Mouse (Mus musculus) MEL (cell line): ENCODE data around the gene Gm49353. TPM values are rescaled to one million over a fixed set of nuclear protein-coding genes. Genes with fewer than 3 reads are reported as not detected.

Source experiments
- DNase-seq: peaks from one replicate; pipeline ENCODE4 v3.0.0; 2011; ENCODE audit warnings: low read depth, low spot score
- H3K27ac ChIP-seq: 2 replicates; pipeline ENCODE4 v1.5.1; 2012; ENCODE audit warnings: low read depth, mild to moderate bottlenecking, control low read depth, low read length, moderate library complexity; ENCODE audit not compliant: control insufficient read depth
- H3K27me3 ChIP-seq, 2 experiments: fragments of 150-350 bp in 1 of 2; sonication (generic) in 1 of 2; 2 replicates each; pipeline ENCODE4 v1.6.1; 2012; ENCODE audit warnings: low read length in 2 of 2, mild to moderate bottlenecking in 2 of 2, improper control_type of control experiment in 1 of 2, moderate library complexity in 1 of 2; ENCODE audit not compliant: insufficient read depth in 2 of 2, control insufficient read depth in 1 of 2
- H3K36me3 ChIP-seq, 2 experiments: 2 replicates each; pipeline ENCODE4 v1.6.1; 2012 to 2014; ENCODE audit warnings: low read length in 2 of 2, improper control_type of control experiment in 1 of 2, inconsistent platforms in 1 of 2, mild to moderate bottlenecking in 1 of 2; ENCODE audit not compliant: insufficient read depth in 2 of 2, control insufficient read depth in 1 of 2
- H3K4me1 ChIP-seq, 2 experiments: fragments of 150-350 bp in 1 of 2; sonication (generic) in 1 of 2; 2 replicates each; pipeline ENCODE4 v1.6.1; 2012; ENCODE audit warnings: low read length in 2 of 2, improper control_type of control experiment in 1 of 2, mild to moderate bottlenecking in 1 of 2; ENCODE audit not compliant: insufficient read depth in 2 of 2, control insufficient read depth in 1 of 2
- H3K4me3 ChIP-seq, 2 experiments: fragments of 150-350 bp in 1 of 2; sonication (generic) in 1 of 2; 2 replicates each; pipeline ENCODE4 v1.5.1; 2012; ENCODE audit warnings: low read depth in 2 of 2, low read length in 2 of 2, mild to moderate bottlenecking in 2 of 2, moderate library complexity in 2 of 2, control low read depth in 1 of 2, improper control_type of control experiment in 1 of 2; ENCODE audit not compliant: control insufficient read depth in 1 of 2, insufficient read depth in 1 of 2
- H3K79me2 ChIP-seq: 2 replicates; pipeline ENCODE4 v1.6.1; 2012; ENCODE audit warnings: mild to moderate bottlenecking, low read length, moderate library complexity; ENCODE audit not compliant: control insufficient read depth, poor library complexity, insufficient read depth
- H3K9ac ChIP-seq: 2 replicates; pipeline ENCODE4 v1.6.1; 2012; ENCODE audit warnings: low read depth, mild to moderate bottlenecking, control low read depth, low read length, moderate library complexity; ENCODE audit not compliant: control insufficient read depth, poor library complexity, severe bottlenecking
- H3K9me3 ChIP-seq: fragments of 150-350 bp; sonication (generic); replicated peaks from 2 replicates; pipeline ENCODE4 v1.6.1; 2012; ENCODE audit warnings: mild to moderate bottlenecking, low read length, improper control_type of control experiment, moderate library complexity; ENCODE audit not compliant: insufficient read depth
- CHD2 ChIP-seq: IDR thresholded peaks from 2 replicates; pipeline ENCODE4 v1.6.1; 2011; ENCODE audit warnings: low read length, improper control_type of control experiment
- CTCF ChIP-seq, 3 experiments: IDR thresholded peaks in 2 of 3; conservative IDR thresholded peaks in 1 of 3; 2 replicates each; pipeline ENCODE4 v1.5.1; 2011 to 2012; ENCODE audit warnings: low read length in 3 of 3, low read depth in 2 of 3, mild to moderate bottlenecking in 2 of 3, improper control_type of control experiment in 1 of 3, inconsistent platforms in 1 of 3, mixed read lengths in 1 of 3, moderate library complexity in 1 of 3; ENCODE audit not compliant: control insufficient read depth in 1 of 3, insufficient read depth in 1 of 3, poor library complexity in 1 of 3, severe bottlenecking in 1 of 3
- E2F4 ChIP-seq: IDR thresholded peaks from 2 replicates; pipeline ENCODE4 v1.6.1; 2011; ENCODE audit warnings: low read depth, low read length, improper control_type of control experiment, borderline replicate concordance
- ELF1 ChIP-seq: IDR thresholded peaks from 2 replicates; pipeline ENCODE4 v1.6.1; 2014; ENCODE audit warnings: low read depth, mild to moderate bottlenecking, inconsistent platforms, low read length, improper control_type of control experiment, moderate library complexity
- GABPA ChIP-seq: IDR thresholded peaks from 2 replicates; pipeline ENCODE4 v1.6.1; 2012; ENCODE audit warnings: low read depth, mild to moderate bottlenecking, inconsistent platforms, low read length, improper control_type of control experiment, moderate library complexity
- GATA1 ChIP-seq: IDR thresholded peaks from 2 replicates; pipeline ENCODE4 v1.6.1; 2011; ENCODE audit warnings: low read depth, low read length, improper control_type of control experiment
- JUND ChIP-seq: IDR thresholded peaks from 2 replicates; pipeline ENCODE4 v1.6.1; 2011; ENCODE audit warnings: low read depth, mild to moderate bottlenecking, improper control_type of control experiment, low read length
- KAT2A ChIP-seq: conservative IDR thresholded peaks from 2 replicates; pipeline ENCODE4 v1.6.1; 2012; ENCODE audit warnings: low read depth, low read length, improper control_type of control experiment, inconsistent platforms
- MAX ChIP-seq: IDR thresholded peaks from 2 replicates; pipeline ENCODE4 v1.6.1; 2011; ENCODE audit warnings: low read length, improper control_type of control experiment
- MAZ ChIP-seq: IDR thresholded peaks from 2 replicates; pipeline ENCODE4 v1.6.1; 2012; ENCODE audit warnings: low read depth, mild to moderate bottlenecking, inconsistent platforms, low read length, improper control_type of control experiment
- MYB ChIP-seq: IDR thresholded peaks from 2 replicates; pipeline ENCODE4 v1.6.1; 2011; ENCODE audit warnings: mild to moderate bottlenecking, low read depth, low read length, improper control_type of control experiment
- NELFE ChIP-seq: IDR thresholded peaks from 2 replicates; pipeline ENCODE4 v1.6.1; 2011; ENCODE audit warnings: low read depth, low read length, improper control_type of control experiment
- NRF1 ChIP-seq: IDR thresholded peaks from 2 replicates; pipeline ENCODE4 v1.6.1; 2014; ENCODE audit warnings: low read depth, mild to moderate bottlenecking, inconsistent platforms, low read length, improper control_type of control experiment, moderate library complexity; ENCODE audit not compliant: poor library complexity, insufficient read depth, severe bottlenecking
- POLR2A ChIP-seq, 2 experiments: IDR thresholded peaks; 2 replicates each; pipeline ENCODE4 v1.6.1; 2011 to 2012; ENCODE audit warnings: low read length in 2 of 2, mild to moderate bottlenecking in 2 of 2, control low read depth in 1 of 2, improper control_type of control experiment in 1 of 2, low read depth in 1 of 2, moderate library complexity in 1 of 2; ENCODE audit not compliant: control insufficient read depth in 1 of 2, insufficient read depth in 1 of 2, poor library complexity in 1 of 2
- SIN3A ChIP-seq: IDR thresholded peaks from 2 replicates; pipeline ENCODE4 v1.6.1; 2012; ENCODE audit warnings: low read length, improper control_type of control experiment, inconsistent platforms
- TAL1 ChIP-seq: IDR thresholded peaks from 2 replicates; pipeline ENCODE4 v1.6.1; 2012; ENCODE audit warnings: mild to moderate bottlenecking, inconsistent platforms, low read length, moderate library complexity, mixed read lengths
- TCF12 ChIP-seq: IDR thresholded peaks from 2 replicates; pipeline ENCODE4 v1.6.1; 2014; ENCODE audit warnings: low read depth, mild to moderate bottlenecking, inconsistent platforms, low read length, improper control_type of control experiment, moderate library complexity
- UBTF ChIP-seq: IDR thresholded peaks from 2 replicates; pipeline ENCODE4 v1.6.1; 2012; ENCODE audit warnings: low read depth, mild to moderate bottlenecking, inconsistent platforms, low read length, improper control_type of control experiment, moderate library complexity, borderline replicate concordance; ENCODE audit not compliant: insufficient read depth
- USF1 ChIP-seq: IDR thresholded peaks from 2 replicates; pipeline ENCODE4 v1.6.1; 2014; ENCODE audit warnings: low read depth, mild to moderate bottlenecking, inconsistent platforms, low read length, improper control_type of control experiment, moderate library complexity
- USF2 ChIP-seq, 2 experiments: IDR thresholded peaks; 2 replicates each; pipeline ENCODE4 v1.6.1; 2011 to 2012; ENCODE audit warnings: improper control_type of control experiment in 2 of 2, low read length in 2 of 2, borderline replicate concordance in 1 of 2, inconsistent platforms in 1 of 2, low read depth in 1 of 2, mild to moderate bottlenecking in 1 of 2; ENCODE audit not compliant: insufficient read depth in 1 of 2
- ZC3H11A ChIP-seq: IDR thresholded peaks from 2 replicates; pipeline ENCODE4 v1.6.1; 2012; ENCODE audit warnings: low read depth, mild to moderate bottlenecking, inconsistent platforms, low read length, improper control_type of control experiment
- ZKSCAN1 ChIP-seq: IDR thresholded peaks from 2 replicates; pipeline ENCODE4 v1.6.1; 2012; ENCODE audit warnings: low read depth, mild to moderate bottlenecking, inconsistent platforms, low read length, improper control_type of control experiment, moderate library complexity
- ZNF384 ChIP-seq: IDR thresholded peaks from 2 replicates; pipeline ENCODE4 v1.6.1; 2012; ENCODE audit warnings: low read depth, mild to moderate bottlenecking, inconsistent platforms, low read length, improper control_type of control experiment
- polyA plus RNA-seq, 2 experiments: library from polyadenylated mRNA; stranded (reverse) in 1 of 2; unstranded in 1 of 2; fragments of >175 nt in 1 of 2; fragments of >200 nt in 1 of 2; gene quantifications; 2 replicates each; pipeline versions ENCODE4 v1.2.1 to v1.2.4; 2012; ENCODE audit warnings: low replicate concordance in 2 of 2, low read depth in 1 of 2; ENCODE audit not compliant: insufficient read length in 2 of 2, insufficient read depth in 1 of 2, missing spikeins in 1 of 2
- total RNA-seq: library from RNA; depleted of rRNA; stranded (reverse); fragments of 300-350 nt; gene quantifications from 2 replicates; pipeline ENCODE4 v1.2.3, GENCODE M21; 2012

Gene Gm49353
- total and polyA plus RNA-seq, 3 experiments = not detected

DNA sequence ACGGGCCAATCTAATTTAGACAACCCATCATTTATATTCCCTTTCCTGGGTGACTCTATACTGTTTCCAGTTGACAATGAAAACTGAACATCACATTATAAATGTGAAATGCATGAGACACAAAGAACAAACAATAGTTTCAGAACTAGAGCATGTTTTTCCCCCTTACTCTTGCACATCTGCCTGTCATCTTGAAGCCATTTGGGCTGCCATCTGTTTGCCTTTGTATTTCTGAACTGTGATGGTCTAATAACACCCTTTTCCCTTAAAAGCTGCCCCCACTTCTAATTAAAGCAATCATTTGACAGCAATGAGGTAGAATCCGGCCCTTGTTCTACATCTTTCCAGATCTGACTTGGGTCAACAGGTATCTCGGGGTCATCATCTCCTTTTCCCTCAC is 23.1 kb upstream of the Gm49353 start:
- Histone ChIP-seq H3K36me3 (no peaks in the 10 kb centered on the region), H3K9me3 (no peaks in the 10 kb centered on the region), H3K4me1 (no peaks in the 10 kb centered on the region), H3K4me3 (no peak overlapping the region), H3K79me2 (no peaks in the 10 kb centered on the region), H3K27ac (no peak overlapping the region), H3K9ac (no peak overlapping the region), H3K27me3 (no peaks in the 10 kb centered on the region)
- DNase-seq = no peak
- TF ChIP-seq NRF1 (no peak), USF1 (no peak), ZNF384 (no peak), USF2 (IDR thresholded peaks at IDR 0.05; ENCODE audit: borderline replicate concordance in 1 of 2, insufficient read depth in 1 of 2, low read depth in 1 of 2, low read length in 2 of 2) (no peak), MAZ (no peak), MYB (no peak), MAX (no peak), UBTF (no peak), TCF12 (no peak), SIN3A (no peak), KAT2A (no peak), CHD2 (no peak), POLR2A (IDR thresholded peaks at IDR 0.05; ENCODE audit: control insufficient read depth in 1 of 2, insufficient read depth in 1 of 2, low read depth in 1 of 2, low read length in 2 of 2, poor library complexity in 1 of 2) (no peak), NELFE (no peak), GATA1 (no peak), ZKSCAN1 (no peak)

DNA sequence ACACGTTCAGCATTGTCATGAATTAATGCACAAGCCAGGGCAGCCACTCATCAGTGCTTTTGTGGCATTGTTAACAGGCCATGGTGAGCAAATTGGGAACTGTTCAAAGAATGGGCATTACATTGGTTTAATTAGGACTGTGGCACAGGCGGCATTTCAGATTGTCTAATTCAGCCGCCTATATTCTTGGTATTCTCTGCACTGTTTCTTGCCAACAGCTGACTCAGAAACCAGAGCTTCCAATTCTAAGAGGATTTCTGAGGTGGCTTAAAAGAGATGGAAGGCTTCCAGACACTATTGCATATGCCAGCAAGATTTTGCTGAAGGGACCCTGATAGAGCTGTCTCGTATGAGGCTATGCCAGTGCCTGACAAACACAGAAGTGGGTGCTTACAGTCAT is 21.9 kb upstream of the Gm49353 start:
- DNase-seq = no peak
- no peaks in the 10 kb centered on the region for H3K27me3 ChIP-seq
- no peak for TF ChIP-seq CTCF (IDR thresholded peaks at IDR 0.05 in 2 of 3, conservative IDR thresholded peaks at IDR 0.05 in 1 of 3; ENCODE audit: control insufficient read depth in 1 of 3, insufficient read depth in 1 of 3, low read depth in 2 of 3, low read length in 3 of 3, poor library complexity in 1 of 3, severe bottlenecking in 1 of 3)
- no peak for TF ChIP-seq KAT2A
- TF ChIP-seq JUND = no peak
- no peak for TF ChIP-seq ZC3H11A
- TF ChIP-seq E2F4 = no peak
- no peak for TF ChIP-seq USF2 (IDR thresholded peaks at IDR 0.05; ENCODE audit: borderline replicate concordance in 1 of 2, insufficient read depth in 1 of 2, low read depth in 1 of 2, low read length in 2 of 2)
- TF ChIP-seq ELF1 = no peak
- no peak for TF ChIP-seq ZKSCAN1
- no peak for TF ChIP-seq GABPA
- TF ChIP-seq TAL1 = no peak
- TF ChIP-seq, all 39 proteins: peak for 0
- no peaks in the 10 kb centered on the region for H3K9me3 ChIP-seq
- H3K4me3 ChIP-seq = no peak overlapping the region
- no peak overlapping the region for H3K9ac ChIP-seq
- H3K4me1 ChIP-seq = no peaks in the 10 kb centered on the region
- no peaks in the 10 kb centered on the region for H3K79me2 ChIP-seq
- H3K27ac ChIP-seq = no peak overlapping the region
- no peaks in the 10 kb centered on the region for H3K36me3 ChIP-seq
